Mouse (Mus musculus) limb, embryonic 13.5 days (tissue): Measurements from ENCODE around the gene Rbfox1. TPM values are rescaled to one million over a fixed set of nuclear protein-coding genes. Genes with fewer than 3 reads are reported as not detected.

Experiments
- ATAC-seq: fragments of 200-750 bp; cut with Nextera tagmentation; 2 replicates; pipeline ENCODE4 v1.8.0; 2017; ENCODE audit warnings: low read depth, moderate number of reproducible peaks, moderate TSS enrichment; ENCODE audit not compliant: low FRiP score
- H3K27ac ChIP-seq: fragments of 300-500 bp; sonication (generic); 2 replicates; pipeline ENCODE4 v1.5.1; 2015; ENCODE audit warnings: inconsistent platforms, mild to moderate bottlenecking, moderate library complexity
- H3K27me3 ChIP-seq: fragments of 300-500 bp; sonication (generic); 2 replicates; pipeline ENCODE4 v1.6.1; 2015; ENCODE audit warnings: mild to moderate bottlenecking, inconsistent platforms
- H3K36me3 ChIP-seq: fragments of 300-500 bp; sonication (generic); 2 replicates; pipeline ENCODE4 v1.6.1; 2015; ENCODE audit warnings: inconsistent platforms, mild to moderate bottlenecking, moderate library complexity
- H3K4me1 ChIP-seq: fragments of 300-500 bp; sonication (generic); 2 replicates; pipeline ENCODE4 v1.6.1; 2015; ENCODE audit warnings: inconsistent platforms
- H3K4me2 ChIP-seq: fragments of 300-500 bp; sonication (generic); replicated peaks from 2 replicates; pipeline ENCODE4 v1.6.1; 2015; ENCODE audit warnings: inconsistent platforms, mild to moderate bottlenecking, moderate library complexity
- H3K4me3 ChIP-seq: fragments of 300-500 bp; sonication (generic); 2 replicates; pipeline ENCODE4 v1.5.1; 2015; ENCODE audit warnings: moderate library complexity, mild to moderate bottlenecking, inconsistent platforms
- H3K9ac ChIP-seq: fragments of 300-500 bp; sonication (generic); 2 replicates; pipeline ENCODE4 v1.6.1; 2015; ENCODE audit warnings: mild to moderate bottlenecking, inconsistent platforms
- H3K9me3 ChIP-seq: fragments of 300-500 bp; sonication (generic); 2 replicates; pipeline ENCODE4 v1.6.1; 2016; ENCODE audit warnings: inconsistent platforms
- WGBS: fragments of 180-500 bp; shearing (Covaris S2); methylation state at CpG from one replicate; pipeline ENCODE4 v1.1.7; 2015; 5-methylcytosine and 5-hydroxymethylcytosine counted together
- polyA plus RNA-seq: library from polyadenylated mRNA; unstranded; fragments of >200 nt; fragmentation: Nextera tagmentation; extraction: Ambion mirVana; gene quantifications from 2 replicates; pipeline ENCODE4 v1.2.1, GENCODE M21; 2015

Rbfox1 gene
- polyA plus RNA-seq, 1 experiment from 2014 or later: 4.1 TPM

- no peaks in the 10 kb centered on the region for H3K36me3 ChIP-seq
- ATAC-seq: no peak
These were observed 1149.1 kb downstream of the Rbfox1 start for GRCm38 (mm10) chr16:7034231-7034630.

GRCm38 (mm10) chr16:7036566-7036965 is 1151.4 kb downstream of the Rbfox1 start:
- H3K9me3 ChIP-seq: no peaks in the 10 kb centered on the region
- no peak overlapping the region for H3K9ac ChIP-seq
- H3K4me2 ChIP-seq: no peak overlapping the region
- H3K4me3 ChIP-seq: no peak overlapping the region
- H3K27me3 ChIP-seq: peaks cover 51% of the 10 kb centered on the region
- no peak for ATAC-seq
- peaks cover 8% of the 10 kb centered on the region for H3K4me1 ChIP-seq
- 69% methylated on average over 3 of the region's 3 CpGs for WGBS
- no peaks in the 10 kb centered on the region for H3K36me3 ChIP-seq
- no peak overlapping the region for H3K27ac ChIP-seq

More at GRCm38 (mm10) chr16:7034231-7034630, 1149.1 kb downstream of the Rbfox1 start:
- no peaks in the 10 kb centered on the region for H3K9me3 ChIP-seq
- peaks cover 30% of the 10 kb centered on the region for H3K27me3 ChIP-seq
- 84% methylated on average over 5 of the region's 5 CpGs for WGBS
- H3K4me3 ChIP-seq: no peak overlapping the region
- H3K4me2 ChIP-seq: no peak overlapping the region
- no peak overlapping the region for H3K27ac ChIP-seq
- H3K9ac ChIP-seq: no peak overlapping the region
- H3K4me1 ChIP-seq: peaks cover 5% of the 10 kb centered on the region

GRCm38 (mm10) chr16:7036988-7037387 is 1151.8 kb downstream of the Rbfox1 start:
- Histone ChIP-seq H3K4me1 (peaks cover 8% of the 10 kb centered on the region), H3K27me3 (peaks cover 55% of the 10 kb centered on the region), H3K9ac (no peak overlapping the region), H3K36me3 (no peaks in the 10 kb centered on the region), H3K27ac (no peak overlapping the region), H3K9me3 (no peaks in the 10 kb centered on the region), H3K4me2 (no peak overlapping the region), H3K4me3 (no peak overlapping the region)
- no peak for ATAC-seq
- 45% methylated on average over 8 of the region's 8 CpGs for WGBS

GRCm38 (mm10) chr16:7038639-7039260 is 1153.6 kb downstream of the Rbfox1 start:
- Histone ChIP-seq H3K4me2 (peak overlapping the region; percentile 69), H3K9ac (peak overlapping the region; percentile 54; the same call in 1 of the 2 replicates), H3K36me3 (no peaks in the 10 kb centered on the region), H3K4me1 (peaks cover 8% of the 10 kb centered on the region), H3K4me3 (peak overlapping the region; percentile 34), H3K27ac (no peak overlapping the region), H3K9me3 (no peaks in the 10 kb centered on the region), H3K27me3 (peaks cover 57% of the 10 kb centered on the region)
- ATAC-seq: no peak
- WGBS: 0% methylated on average over 18 of the region's 18 CpGs

GRCm38 (mm10) chr16:7039404-7040367 is 1154.5 kb downstream of the Rbfox1 start:
- Histone ChIP-seq H3K4me2 (peak overlapping the region; percentile 69), H3K9me3 (no peaks in the 10 kb centered on the region), H3K4me3 (peak overlapping the region; percentile 40), H3K4me1 (peaks cover 8% of the 10 kb centered on the region), H3K36me3 (no peaks in the 10 kb centered on the region), H3K9ac (peak overlapping the region; percentile 43; the same call in 1 of the 2 replicates), H3K27me3 (peaks cover 57% of the 10 kb centered on the region), H3K27ac (no peak overlapping the region)
- ATAC-seq: no peak
- 2% methylated on average over 29 of the region's 30 CpGs for WGBS

- Histone ChIP-seq H3K27ac (no peak overlapping the region), H3K4me3 (no peak overlapping the region), H3K27me3 (peaks cover 53% of the 10 kb centered on the region), H3K36me3 (no peaks in the 10 kb centered on the region), H3K9ac (no peak overlapping the region), H3K4me2 (peak overlapping the region; percentile 69; the same call in 1 of the 2 replicates), H3K4me1 (peaks cover 8% of the 10 kb centered on the region), H3K9me3 (no peaks in the 10 kb centered on the region)
- 23% methylated on average over 6 of the region's 6 CpGs for WGBS
- ATAC-seq: no peak
These were observed 1155.5 kb downstream of the Rbfox1 start for GRCm38 (mm10) chr16:7040691-7041090.

- H3K9ac ChIP-seq: no peak overlapping the region
- H3K36me3 ChIP-seq: no peaks in the 10 kb centered on the region
- peaks cover 3% of the 10 kb centered on the region; the same call in 1 of the 2 replicates for H3K27me3 ChIP-seq
- H3K4me2 ChIP-seq: no peak overlapping the region
- H3K4me1 ChIP-seq: peaks cover 19% of the 10 kb centered on the region
- no peak overlapping the region for H3K27ac ChIP-seq
- H3K4me3 ChIP-seq: no peak overlapping the region
- ATAC-seq: no peak
- WGBS: 81% methylated on average over 2 of the region's 2 CpGs
- no peaks in the 10 kb centered on the region for H3K9me3 ChIP-seq
These were observed 1162.3 kb downstream of the Rbfox1 start for GRCm38 (mm10) chr16:7047421-7047820.

- no peak overlapping the region for H3K27ac ChIP-seq
- H3K27me3 ChIP-seq: peaks cover 3% of the 10 kb centered on the region; the same call in 1 of the 2 replicates
- 0 out of 2 replicates have a peak, but pooled peaks have one; percentile 43 for ATAC-seq
- peaks cover 19% of the 10 kb centered on the region for H3K4me1 ChIP-seq
- H3K36me3 ChIP-seq: no peaks in the 10 kb centered on the region
- peak overlapping the region; percentile 20 for H3K4me3 ChIP-seq
- peak overlapping the region; percentile 25; the same call in 1 of the 2 replicates for H3K9ac ChIP-seq
- WGBS: 13% methylated on average over 18 of the region's 18 CpGs
- peak overlapping the region; percentile 50 for H3K4me2 ChIP-seq
- no peaks in the 10 kb centered on the region for H3K9me3 ChIP-seq
These were observed 1164.2 kb downstream of the Rbfox1 start for GRCm38 (mm10) chr16:7049162-7049971.

GRCm38 (mm10) chr16:7050945-7051344 is 1165.8 kb downstream of the Rbfox1 start:
- 0 out of 2 replicates have a peak, but pooled peaks have one; percentile 44 for ATAC-seq
- 46% methylated on average over 9 of the region's 9 CpGs for WGBS
- H3K9ac ChIP-seq: no peak overlapping the region
- no peak overlapping the region for H3K27ac ChIP-seq
- no peak overlapping the region for H3K4me3 ChIP-seq
- H3K4me2 ChIP-seq: no peak overlapping the region
- no peaks in the 10 kb centered on the region for H3K9me3 ChIP-seq
- H3K4me1 ChIP-seq: peaks cover 19% of the 10 kb centered on the region
- H3K27me3 ChIP-seq: peaks cover 3% of the 10 kb centered on the region; the same call in 1 of the 2 replicates
- H3K36me3 ChIP-seq: no peaks in the 10 kb centered on the region

- Histone ChIP-seq H3K4me1 (peaks cover 19% of the 10 kb centered on the region), H3K36me3 (no peaks in the 10 kb centered on the region), H3K4me2 (no peak overlapping the region), H3K4me3 (no peak overlapping the region), H3K9me3 (no peaks in the 10 kb centered on the region), H3K27me3 (peaks cover 3% of the 10 kb centered on the region; the same call in 1 of the 2 replicates), H3K9ac (no peak overlapping the region), H3K27ac (no peak overlapping the region)
- 68% methylated on average over 9 of the region's 9 CpGs for WGBS
- no peak for ATAC-seq
These were observed 1166.8 kb downstream of the Rbfox1 start for GRCm38 (mm10) chr16:7051991-7052390.

- H3K9ac ChIP-seq: no peak overlapping the region
- no peaks in the 10 kb centered on the region for H3K36me3 ChIP-seq
- no peak overlapping the region for H3K4me3 ChIP-seq
- H3K9me3 ChIP-seq: no peaks in the 10 kb centered on the region
- 39% methylated on average over 9 of the region's 9 CpGs for WGBS
- no peak for ATAC-seq
- H3K4me1 ChIP-seq: peaks cover 19% of the 10 kb centered on the region
- no peak overlapping the region for H3K27ac ChIP-seq
- H3K4me2 ChIP-seq: no peak overlapping the region
- peaks cover 3% of the 10 kb centered on the region; the same call in 1 of the 2 replicates for H3K27me3 ChIP-seq
These were observed 1167.3 kb downstream of the Rbfox1 start for GRCm38 (mm10) chr16:7052408-7052807.
